Mouse (Mus musculus) limb, embryonic 11.5 days (tissue): ENCODE measurements around the gene Ccdc155. TPM values are rescaled to one million over a fixed set of nuclear protein-coding genes. Genes with fewer than 3 reads are reported as not detected.
"Not testable (repeated sequence)": the region's sequence is repeated elsewhere in the genome, so short reads cannot be mapped to it uniquely, and the experiment has no call there.

ENCODE experiments used
- ATAC-seq: fragments of 200-750 bp; cut with Nextera tagmentation; 2 replicates; pipeline ENCODE4 v1.8.0; 2017; ENCODE audit warnings: low read depth; ENCODE audit not compliant: insufficient number of reproducible peaks, low FRiP score, low TSS enrichment
- DNase-seq: peaks from one replicate; pipeline ENCODE4 v3.0.0-alpha.2; 2015; ENCODE audit warnings: low spot score
- H3K27ac ChIP-seq: fragments of 300-500 bp; sonication (generic); replicated peaks from 2 replicates; pipeline ENCODE4 v1.5.1; 2014; ENCODE audit warnings: low read depth, mild to moderate bottlenecking, low read length
- H3K27me3 ChIP-seq: fragments of 300-500 bp; sonication (generic); 2 replicates; pipeline ENCODE4 v1.6.1; 2014; ENCODE audit warnings: mild to moderate bottlenecking, low read length, mixed read lengths; ENCODE audit not compliant: control insufficient read depth, insufficient read depth
- H3K36me3 ChIP-seq: fragments of 300-500 bp; sonication (generic); 2 replicates; pipeline ENCODE4 v1.6.1; 2014; ENCODE audit warnings: mild to moderate bottlenecking, low read length, moderate library complexity, mixed read lengths; ENCODE audit not compliant: control insufficient read depth, insufficient read depth
- H3K4me1 ChIP-seq: fragments of 300-500 bp; sonication (generic); 2 replicates; pipeline ENCODE4 v1.6.1; 2014; ENCODE audit warnings: low read length, mixed read lengths; ENCODE audit not compliant: control insufficient read depth, insufficient read depth
- H3K4me2 ChIP-seq: fragments of 300-500 bp; sonication (generic); 2 replicates; pipeline ENCODE4 v1.6.1; 2014; ENCODE audit warnings: low read depth, mild to moderate bottlenecking, moderate library complexity; ENCODE audit not compliant: severe bottlenecking
- H3K4me3 ChIP-seq: fragments of 300-500 bp; sonication (generic); 2 replicates; pipeline ENCODE4 v1.5.1; 2014; ENCODE audit warnings: low read depth, low read length
- H3K9ac ChIP-seq: fragments of 300-500 bp; sonication (generic); 2 replicates; pipeline ENCODE4 v1.6.1; 2014; ENCODE audit warnings: mild to moderate bottlenecking, low read length
- H3K9me3 ChIP-seq: fragments of 300-500 bp; sonication (generic); 2 replicates; pipeline ENCODE4 v1.6.1; 2016; ENCODE audit warnings: low read length; ENCODE audit not compliant: control insufficient read depth
- WGBS: fragments of 180-500 bp; shearing (Covaris S2); extraction: QIAGEN DNeasy Blood & Tissue Kit; methylation state at CpG from one replicate; pipeline ENCODE4 v1.1.7; 2014; 5-methylcytosine and 5-hydroxymethylcytosine counted together
- polyA plus RNA-seq: library from polyadenylated mRNA; unstranded; fragments of >200 nt; fragmentation: Nextera tagmentation; extraction: Ambion mirVana; gene quantifications from 2 replicates; pipeline ENCODE4 v1.2.1, GENCODE M21; 2014

The Ccdc155 gene
- polyA plus RNA-seq, 1 experiment from 2014 or later = 0.41 TPM

GRCm38 (mm10) chr7:45173772-45174171 is 30.9 kb downstream of the Ccdc155 start:
- Histone ChIP-seq H3K9me3 (peaks cover 17% of the 10 kb centered on the region), H3K27me3 (peaks cover 67% of the 10 kb centered on the region)
- WGBS = 38% methylated on average over 1 of the region's 1 CpGs
- not testable (repeated sequence) for H3K36me3 ChIP-seq, H3K4me3 ChIP-seq, ATAC-seq, DNase-seq, H3K4me1 ChIP-seq, H3K9ac ChIP-seq, H3K4me2 ChIP-seq, H3K27ac ChIP-seq

- ATAC-seq = no peak
These were observed 31.7 kb downstream of the Ccdc155 start for GRCm38 (mm10) chr7:45172974-45173373.

GRCm38 (mm10) chr7:45169495-45169894 is 35.2 kb downstream of the Ccdc155 start:
- H3K4me2 ChIP-seq = no peak overlapping the region
- H3K27ac ChIP-seq = no peak overlapping the region
- no peak overlapping the region for H3K9ac ChIP-seq
- DNase-seq = no peak
- peaks cover 14% of the 10 kb centered on the region for H3K9me3 ChIP-seq
- ATAC-seq = no peak
- no peaks in the 10 kb centered on the region for H3K36me3 ChIP-seq
- peaks cover 66% of the 10 kb centered on the region for H3K27me3 ChIP-seq
- no peaks in the 10 kb centered on the region for H3K4me1 ChIP-seq
- no peak overlapping the region for H3K4me3 ChIP-seq
- 96% methylated on average over 3 of the region's 3 CpGs for WGBS

More at GRCm38 (mm10) chr7:45172974-45173373, 31.7 kb downstream of the Ccdc155 start:
- Histone ChIP-seq H3K4me3 (no peak overlapping the region), H3K36me3 (no peaks in the 10 kb centered on the region), H3K9me3 (peaks cover 17% of the 10 kb centered on the region), H3K4me1 (0 out of 2 replicates have a peak, but pooled peaks cover 3% of the 10 kb centered on the region), H3K9ac (no peak overlapping the region), H3K4me2 (no peak overlapping the region), H3K27ac (no peak overlapping the region), H3K27me3 (peaks cover 67% of the 10 kb centered on the region)
- no peak for DNase-seq
- 63% methylated on average over 7 of the region's 7 CpGs for WGBS

GRCm38 (mm10) chr7:45168656-45169055 is 36.0 kb downstream of the Ccdc155 start:
- Histone ChIP-seq H3K4me1 (no peaks in the 10 kb centered on the region), H3K27ac (no peak overlapping the region), H3K9me3 (peaks cover 14% of the 10 kb centered on the region), H3K36me3 (no peaks in the 10 kb centered on the region), H3K4me2 (no peak overlapping the region), H3K9ac (no peak overlapping the region), H3K4me3 (no peak overlapping the region), H3K27me3 (peaks cover 70% of the 10 kb centered on the region)
- ATAC-seq (no peak), DNase-seq (no peak)
- WGBS = 6% methylated on average over 24 of the region's 24 CpGs

GRCm38 (mm10) chr7:45167761-45168445 is 36.8 kb downstream of the Ccdc155 start:
- WGBS = 2% methylated on average over 19 of the region's 19 CpGs
- no peak for DNase-seq
- Histone ChIP-seq H3K4me2 (no peak overlapping the region), H3K4me3 (no peak overlapping the region), H3K27me3 (peaks cover 76% of the 10 kb centered on the region), H3K27ac (no peak overlapping the region), H3K9ac (no peak overlapping the region), H3K36me3 (no peaks in the 10 kb centered on the region), H3K9me3 (peaks cover 14% of the 10 kb centered on the region), H3K4me1 (no peaks in the 10 kb centered on the region)
- ATAC-seq = no peak

GRCm38 (mm10) chr7:45166950-45167401 is 37.7 kb downstream of the Ccdc155 start:
- ATAC-seq (no peak), DNase-seq (no peak)
- H3K36me3 ChIP-seq = no peaks in the 10 kb centered on the region
- 0 out of 2 replicates have a peak, but pooled peaks cover 3% of the 10 kb centered on the region for H3K4me1 ChIP-seq
- H3K27ac ChIP-seq = no peak overlapping the region
- H3K4me2 ChIP-seq = no peak overlapping the region
- peaks cover 14% of the 10 kb centered on the region for H3K9me3 ChIP-seq
- no peak overlapping the region for H3K4me3 ChIP-seq
- H3K27me3 ChIP-seq = peaks cover 79% of the 10 kb centered on the region
- no peak overlapping the region for H3K9ac ChIP-seq
- 15% methylated on average over 9 of the region's 10 CpGs for WGBS

- DNase-seq (no peak), ATAC-seq (no peak)
- Histone ChIP-seq H3K36me3 (0 out of 2 replicates have a peak, but pooled peaks cover 3% of the 10 kb centered on the region), H3K4me3 (no peak overlapping the region), H3K4me1 (0 out of 2 replicates have a peak, but pooled peaks cover 3% of the 10 kb centered on the region), H3K27me3 (peaks cover 71% of the 10 kb centered on the region), H3K9ac (no peak overlapping the region), H3K9me3 (peaks cover 14% of the 10 kb centered on the region), H3K27ac (no peak overlapping the region), H3K4me2 (no peak overlapping the region)
- 51% methylated on average over 11 of the region's 11 CpGs for WGBS
These were observed 39.0 kb downstream of the Ccdc155 start for GRCm38 (mm10) chr7:45165701-45166100.

- peaks cover 71% of the 10 kb centered on the region for H3K27me3 ChIP-seq
- 67% methylated on average over 5 of the region's 5 CpGs for WGBS
- H3K4me3 ChIP-seq = no peak overlapping the region
- H3K9ac ChIP-seq = no peak overlapping the region
- ATAC-seq (no peak), DNase-seq (no peak)
- H3K4me1 ChIP-seq = 0 out of 2 replicates have a peak, but pooled peaks cover 3% of the 10 kb centered on the region
- H3K4me2 ChIP-seq = no peak overlapping the region
- no peak overlapping the region for H3K27ac ChIP-seq
- 0 out of 2 replicates have a peak, but pooled peaks cover 3% of the 10 kb centered on the region for H3K36me3 ChIP-seq
- peaks cover 9% of the 10 kb centered on the region for H3K9me3 ChIP-seq
These were observed 39.9 kb downstream of the Ccdc155 start for GRCm38 (mm10) chr7:45164833-45165232.
